Mouse (Mus musculus): Measurements from ENCODE around the gene Hint2.

Gene Hint2

DNA sequence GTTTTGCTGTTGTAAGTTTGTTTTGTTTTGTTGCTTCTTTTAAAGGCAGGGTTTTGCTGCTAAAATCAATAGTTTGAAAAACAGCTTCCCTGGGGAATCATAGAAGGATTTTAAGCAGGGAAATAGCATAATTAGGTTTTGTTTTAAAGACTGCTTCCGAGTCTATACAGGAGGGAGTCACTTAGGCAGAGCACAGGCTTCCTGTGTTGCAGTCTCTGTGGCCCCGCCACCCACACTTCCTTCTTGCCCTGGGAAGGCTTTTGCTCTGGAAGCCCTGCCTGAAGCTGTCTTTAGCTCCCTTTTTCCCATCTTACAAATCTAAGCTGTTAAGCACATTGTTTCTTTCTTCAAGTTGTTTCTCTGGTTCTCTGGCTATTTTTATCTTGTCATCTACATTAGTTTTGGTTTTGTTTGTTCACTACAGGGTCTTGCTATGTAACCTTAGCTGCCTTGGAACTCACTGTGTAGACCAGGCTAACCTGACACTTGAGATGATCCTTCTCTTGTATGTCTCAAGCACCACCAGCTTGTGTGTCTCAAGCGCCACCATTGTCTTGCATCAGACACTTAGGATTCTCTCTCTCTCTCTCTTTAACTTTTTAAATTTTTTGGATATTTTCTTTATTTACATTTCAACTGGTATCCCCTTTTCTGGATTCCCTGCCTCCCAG, 43.1 kb downstream of the Hint2 start:
- in situ Hi-C loops (cut with MboI; ENCODE audit: unreplicated experiment in 2 of 2), result loop anchor here in 1 of 2 experiments (25.0 kb wide), 1 partner anchor 249 kb away; the partner anchor contains the start of gene Olfr155

DNA sequence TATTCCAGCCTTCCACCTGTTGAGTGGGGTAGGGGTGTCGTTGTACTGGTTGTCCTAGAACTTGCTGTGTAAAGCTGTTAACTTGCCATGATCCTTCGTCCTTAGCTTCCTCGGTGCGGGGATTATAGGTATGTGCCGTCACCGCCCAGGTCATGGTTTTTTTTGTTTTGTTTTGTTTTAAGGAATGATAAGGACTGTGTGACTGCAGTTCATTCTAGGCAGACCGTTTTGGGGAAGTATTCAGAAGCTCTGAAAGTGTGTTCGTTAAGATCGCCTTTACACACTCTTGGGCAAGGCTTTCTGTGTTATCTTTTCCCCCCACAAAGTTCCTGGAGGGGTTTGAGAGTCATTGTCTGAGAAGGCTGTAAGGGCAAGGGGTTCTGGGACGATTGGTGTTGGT, 43.7 kb downstream of the Hint2 start:
- in situ Hi-C loops (cut with MboI; ENCODE audit: unreplicated experiment in 2 of 2), result loop anchor here in 1 of 2 experiments (25.0 kb wide), 1 partner anchor 250 kb away; the partner anchor contains the start of gene Olfr155

DNA sequence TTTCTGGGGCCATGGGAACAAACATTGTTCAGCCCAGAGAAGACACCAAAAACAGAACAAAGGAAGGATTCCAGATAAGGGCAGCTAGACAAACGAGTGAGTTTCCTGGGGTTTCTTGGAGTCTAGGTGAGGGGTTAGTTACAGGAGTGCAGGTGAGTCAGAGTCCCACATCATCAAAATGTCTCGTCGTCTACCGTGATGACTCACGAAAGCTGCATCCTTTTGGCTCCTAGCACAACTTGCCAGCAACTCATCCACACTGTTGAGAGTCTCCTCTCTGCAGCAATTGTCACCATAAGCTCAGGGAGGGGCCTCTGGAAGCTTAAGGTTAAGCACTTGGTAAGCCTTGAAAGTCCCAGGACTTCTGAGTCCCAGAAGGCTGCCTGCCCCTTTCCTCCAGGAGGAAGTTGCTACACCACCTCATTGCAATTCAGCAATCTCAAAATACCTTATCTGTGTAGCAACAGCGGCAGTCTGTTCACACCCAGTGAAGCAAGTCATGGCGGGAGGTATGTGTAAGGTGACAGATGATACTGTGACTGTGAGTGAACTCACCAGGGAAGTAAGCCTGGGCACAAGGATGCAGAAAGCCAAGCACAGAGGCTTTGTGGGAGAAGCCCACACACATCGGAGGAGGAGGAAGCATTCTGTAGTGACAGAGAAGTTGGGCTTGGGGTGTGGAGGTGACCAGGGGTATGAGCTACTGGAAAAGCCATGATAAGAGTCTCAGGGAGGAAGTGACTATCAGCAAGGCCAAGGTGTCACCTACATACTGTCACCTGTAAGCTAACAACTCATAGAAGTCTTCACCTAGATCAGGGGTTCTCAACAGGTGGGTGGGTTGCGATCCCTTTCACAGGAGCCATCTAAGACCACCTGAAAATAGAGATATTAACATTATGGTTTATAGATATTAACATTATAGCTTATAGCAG, 51.2 kb downstream of the Hint2 start:
- in situ Hi-C loops (cut with MboI; ENCODE audit: unreplicated experiment in 2 of 2), result loop anchor here in 1 of 2 experiments (25.0 kb wide), 1 partner anchor 257 kb away; the partner anchor contains the start of gene Olfr155

Measured in v-Abl transformed pro-B cells (cell line).